Mouse (Mus musculus) limb, embryonic 14.5 days (tissue): ENCODE measurements around the gene Eri3. TPM values are rescaled to one million over a fixed set of nuclear protein-coding genes. Genes with fewer than 3 reads are reported as not detected.
A peak's percentile ranks its signal among the peaks of the same experiment; 100 is the strongest.

Experiments used
- ATAC-seq: fragments of 200-750 bp; cut with Nextera tagmentation; 2 replicates; pipeline ENCODE4 v1.8.0; 2017; ENCODE audit warnings: low read depth, moderate number of reproducible peaks, moderate TSS enrichment; ENCODE audit not compliant: low FRiP score
- DNase-seq: peaks from one replicate; pipeline ENCODE4 v3.0.0-alpha.2; 2015; ENCODE audit warnings: low spot score
- H3K27ac ChIP-seq: fragments of 300-500 bp; sonication (generic); replicated peaks from 2 replicates; pipeline ENCODE4 v1.5.1; 2014; ENCODE audit warnings: low read depth, mild to moderate bottlenecking, low read length, moderate library complexity, mixed read lengths
- H3K27me3 ChIP-seq: fragments of 300-500 bp; sonication (generic); 2 replicates; pipeline ENCODE4 v1.6.1; 2014; ENCODE audit warnings: low read length, mixed read lengths; ENCODE audit not compliant: control insufficient read depth, insufficient read depth
- H3K36me3 ChIP-seq: fragments of 300-500 bp; sonication (generic); 2 replicates; pipeline ENCODE4 v1.6.1; 2014; ENCODE audit warnings: mild to moderate bottlenecking, low read length, moderate library complexity, mixed read lengths; ENCODE audit not compliant: control insufficient read depth, insufficient read depth
- H3K4me1 ChIP-seq: fragments of 300-500 bp; sonication (generic); 2 replicates; pipeline ENCODE4 v1.6.1; 2014; ENCODE audit warnings: antibody characterized with exemption, low read length, mixed read lengths; ENCODE audit not compliant: control insufficient read depth, insufficient read depth
- H3K4me2 ChIP-seq: fragments of 300-500 bp; sonication (generic); replicated peaks from 2 replicates; pipeline ENCODE4 v1.6.1; 2014; ENCODE audit warnings: low read depth, mild to moderate bottlenecking, low read length, moderate library complexity; ENCODE audit not compliant: severe bottlenecking
- H3K4me3 ChIP-seq: fragments of 300-500 bp; sonication (generic); replicated peaks from 2 replicates; pipeline ENCODE4 v1.5.1; 2014; ENCODE audit warnings: low read length
- H3K9ac ChIP-seq: fragments of 300-500 bp; sonication (generic); 2 replicates; pipeline ENCODE4 v1.6.1; 2014; ENCODE audit warnings: mild to moderate bottlenecking, low read depth, low read length, moderate library complexity; ENCODE audit not compliant: severe bottlenecking
- H3K9me3 ChIP-seq: fragments of 300-500 bp; sonication (generic); 2 replicates; pipeline ENCODE4 v1.6.1; 2016; ENCODE audit warnings: low read length; ENCODE audit not compliant: control insufficient read depth
- POLR2A ChIP-seq: fragments of 200-500 bp; IDR thresholded peaks from 2 replicates; pipeline ENCODE4 v1.8.0; 2012; ENCODE audit warnings: inconsistent platforms, mild to moderate bottlenecking, moderate library complexity, borderline replicate concordance; ENCODE audit not compliant: insufficient read depth, insufficient read length; ENCODE audit errors: extremely low read depth
- WGBS: fragments of 180-500 bp; shearing (Covaris S2); extraction: QIAGEN DNeasy Blood & Tissue Kit; methylation state at CpG from one replicate; pipeline ENCODE4 v1.1.7; 2014; 5-methylcytosine and 5-hydroxymethylcytosine counted together
- polyA plus RNA-seq, 2 experiments: library from polyadenylated mRNA; depleted of rRNA in 1 of 2; stranded (reverse) in 1 of 2; unstranded in 1 of 2; fragments of >200 nt; fragmentation: Nextera tagmentation in 1 of 2; extraction: Ambion mirVana in 1 of 2; gene quantifications; 2 replicates each; pipeline versions ENCODE4 v1.2.1 to v1.2.3; 2012 to 2014

The Eri3 gene
- polyA plus RNA-seq, 2 experiments: 155 to 190 TPM

DNA sequence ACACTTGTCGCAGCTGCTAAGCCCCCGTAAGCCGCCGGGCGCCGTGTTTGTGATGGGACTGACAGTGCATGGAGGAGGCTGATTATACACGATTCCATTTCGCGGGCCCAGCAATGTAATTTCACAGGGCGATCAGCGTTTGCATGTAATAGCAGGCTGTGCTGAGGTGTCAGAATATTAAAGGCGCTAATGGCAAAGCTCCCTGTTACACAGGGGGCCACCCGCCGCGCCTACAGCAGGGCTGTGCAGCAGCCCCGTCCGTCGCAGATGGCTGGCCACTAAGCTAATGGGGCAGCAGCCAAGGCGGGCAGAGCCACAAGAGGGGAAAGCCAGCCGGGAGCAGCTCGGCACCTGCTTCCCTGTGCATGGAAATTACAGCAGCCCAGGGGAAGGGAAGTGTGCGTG, 94.9 kb downstream of the Eri3 start:
- Histone ChIP-seq H3K4me1 (peaks cover 33% of the 10 kb centered on the region), H3K4me2 (no peak overlapping the region), H3K27me3 (no peaks in the 10 kb centered on the region), H3K9ac (no peak overlapping the region), H3K9me3 (no peaks in the 10 kb centered on the region), H3K27ac (no peak overlapping the region), H3K4me3 (no peak overlapping the region), H3K36me3 (peaks cover 26% of the 10 kb centered on the region)
- DNase-seq (peak; percentile 44), ATAC-seq (peak; percentile 70)
- WGBS: 26% methylated on average over 22 of the region's 22 CpGs
- TF ChIP-seq POLR2A: no peak

GRCm38 (mm10) chr4:117645859-117646258, 95.7 kb downstream of the Eri3 start:
- Histone ChIP-seq H3K4me3 (no peak overlapping the region), H3K9me3 (no peaks in the 10 kb centered on the region), H3K27me3 (no peaks in the 10 kb centered on the region), H3K27ac (no peak overlapping the region), H3K4me1 (peaks cover 30% of the 10 kb centered on the region), H3K9ac (no peak overlapping the region), H3K4me2 (no peak overlapping the region), H3K36me3 (peaks cover 24% of the 10 kb centered on the region)
- DNase-seq: no peak
- no peak for ATAC-seq
- no peak for TF ChIP-seq POLR2A
- 77% methylated on average over 2 of the region's 2 CpGs for WGBS

GRCm38 (mm10) chr4:117646496-117646895, 96.3 kb downstream of the Eri3 start:
- peaks cover 21% of the 10 kb centered on the region for H3K36me3 ChIP-seq
- H3K4me3 ChIP-seq: no peak overlapping the region
- no peak overlapping the region for H3K4me2 ChIP-seq
- no peaks in the 10 kb centered on the region for H3K9me3 ChIP-seq
- ATAC-seq (no peak), DNase-seq (no peak)
- WGBS: 71% methylated on average over 8 of the region's 8 CpGs
- no peak for TF ChIP-seq POLR2A
- no peaks in the 10 kb centered on the region for H3K27me3 ChIP-seq
- H3K4me1 ChIP-seq: peaks cover 29% of the 10 kb centered on the region
- H3K9ac ChIP-seq: no peak overlapping the region
- H3K27ac ChIP-seq: no peak overlapping the region

DNA sequence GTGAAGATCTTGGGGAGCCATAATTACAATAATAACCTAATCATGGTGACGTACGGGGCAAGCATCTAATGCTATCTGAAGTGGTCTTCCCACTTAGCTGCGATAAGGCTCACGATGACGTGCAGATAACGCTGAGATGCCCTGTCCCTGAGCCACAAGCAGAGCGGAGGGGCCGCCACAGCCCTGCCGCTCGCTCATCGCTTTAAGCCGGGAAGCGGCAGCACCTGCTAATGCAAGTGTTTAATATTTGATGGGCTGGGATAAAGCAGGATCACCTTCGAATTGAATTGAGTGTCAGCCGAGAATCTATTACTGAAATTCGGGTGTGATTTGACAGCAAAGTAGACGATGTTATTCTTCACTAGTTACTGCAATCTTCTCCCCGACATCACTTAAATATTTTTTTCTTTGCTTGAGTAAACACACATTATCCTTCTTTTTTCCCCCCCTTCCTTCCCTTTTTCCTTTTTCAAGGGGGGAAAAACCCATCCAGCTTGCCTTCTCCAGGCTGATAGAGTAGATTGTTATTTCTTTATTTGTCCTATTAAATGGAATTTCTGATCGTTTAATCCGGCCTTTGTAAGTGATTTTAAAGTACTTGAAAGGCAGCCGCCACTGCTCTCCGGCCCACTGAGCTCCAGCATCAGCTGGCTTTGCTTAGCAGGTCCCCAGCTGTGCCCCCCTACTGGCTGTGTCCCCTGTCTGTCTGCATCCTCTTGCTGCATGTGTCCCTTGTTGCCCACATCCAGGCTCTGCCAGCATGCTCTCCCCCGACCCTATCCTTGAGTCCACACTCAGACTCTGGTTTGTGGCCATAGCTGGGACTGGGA, 97.0 kb downstream of the Eri3 start:
- 70% methylated on average over 23 of the region's 23 CpGs for WGBS
- ATAC-seq: no peak
- Histone ChIP-seq H3K4me3 (no peak overlapping the region), H3K36me3 (peaks cover 23% of the 10 kb centered on the region), H3K9ac (0 out of 2 replicates have a peak overlapping the region, but pooled peaks have one; percentile 21), H3K4me2 (no peak overlapping the region), H3K4me1 (peaks cover 29% of the 10 kb centered on the region), H3K27me3 (no peaks in the 10 kb centered on the region), H3K27ac (no peak overlapping the region), H3K9me3 (no peaks in the 10 kb centered on the region)
- no peak for TF ChIP-seq POLR2A
- DNase-seq: no peak

- Histone ChIP-seq H3K36me3 (peaks cover 25% of the 10 kb centered on the region), H3K4me3 (no peak overlapping the region), H3K9ac (no peak overlapping the region), H3K4me2 (no peak overlapping the region), H3K9me3 (no peaks in the 10 kb centered on the region), H3K27ac (no peak overlapping the region), H3K4me1 (peaks cover 33% of the 10 kb centered on the region), H3K27me3 (no peaks in the 10 kb centered on the region)
- ATAC-seq: no peak
- no peak for TF ChIP-seq POLR2A
- 30% methylated on average over 8 of the region's 8 CpGs for WGBS
- no peak for DNase-seq
These were observed 101.5 kb downstream of the Eri3 start for GRCm38 (mm10) chr4:117651626-117652101.
